Mouse (Mus musculus): ENCODE measurements at regions not wholly inside any gene's neighbourhood (a gene's known extent, or its start where the extent isn't known, plus 50 kb on each side); places are given as distances from the start of the nearest gene placed in this dataset.

GRCm38 (mm10) chr7:83078695-83079094 is 211.6 kb downstream of the Mex3b start:
- DNase-seq: no peak

GRCm38 (mm10) chr7:83079842-83080241 is 212.7 kb downstream of the Mex3b start:
- DNase-seq: no peak

- no peak for DNase-seq
Observed at GRCm38 (mm10) chr7:83084496-83085082, 217.5 kb downstream of the Mex3b start.

GRCm38 (mm10) chr7:83085547-83086158 is 218.5 kb downstream of the Mex3b start:
- no peak for DNase-seq

- DNase-seq: no peak
Observed at GRCm38 (mm10) chr7:83087408-83087807, 220.3 kb downstream of the Mex3b start.

- DNase-seq: no peak
Observed at GRCm38 (mm10) chr7:83088125-83088524, 221.0 kb downstream of the Mex3b start.

GRCm38 (mm10) chr7:83089330-83089982 is 222.3 kb downstream of the Mex3b start:
- no peak for DNase-seq

- DNase-seq: no peak
Observed at GRCm38 (mm10) chr7:83093923-83094355, 226.8 kb downstream of the Mex3b start.

GRCm38 (mm10) chr7:83094899-83095298 is 227.8 kb downstream of the Mex3b start:
- peak; percentile 57 for DNase-seq

GRCm38 (mm10) chr7:83095593-83095992 is 228.5 kb downstream of the Mex3b start:
- DNase-seq: no peak

GRCm38 (mm10) chr7:83104426-83104825 is 237.3 kb downstream of the Mex3b start:
- DNase-seq: no peak

- no peak for DNase-seq
Observed at GRCm38 (mm10) chr7:83105672-83106071, 238.5 kb downstream of the Mex3b start.

- no peak for DNase-seq
Observed at GRCm38 (mm10) chr7:83111217-83111823, 244.2 kb downstream of the Mex3b start.

- no peak for DNase-seq
Observed at GRCm38 (mm10) chr7:83116487-83116886, 249.4 kb downstream of the Mex3b start.

GRCm38 (mm10) chr7:83117065-83117464 is 249.9 kb downstream of the Mex3b start:
- DNase-seq: no peak

- no peak for DNase-seq
Observed at GRCm38 (mm10) chr7:83126196-83126595, 259.1 kb downstream of the Mex3b start.

- DNase-seq: no peak
Observed at GRCm38 (mm10) chr7:83140216-83140615, 273.1 kb downstream of the Mex3b start.

GRCm38 (mm10) chr7:83140658-83141057 is 273.5 kb downstream of the Mex3b start:
- DNase-seq: no peak

GRCm38 (mm10) chr7:83144018-83144417 is 276.9 kb downstream of the Mex3b start:
- no peak for DNase-seq

- DNase-seq: no peak
Observed at GRCm38 (mm10) chr7:83145551-83145950, 278.4 kb downstream of the Mex3b start.

GRCm38 (mm10) chr7:83161226-83161625 is 294.1 kb downstream of the Mex3b start:
- DNase-seq: no peak

GRCm38 (mm10) chr7:83162868-83163267 is 295.7 kb downstream of the Mex3b start:
- no peak for DNase-seq

- DNase-seq: no peak
Observed at GRCm38 (mm10) chr7:83179403-83179802, 312.3 kb downstream of the Mex3b start.

GRCm38 (mm10) chr7:83186341-83186740 is 319.2 kb downstream of the Mex3b start:
- DNase-seq: no peak
